Mouse (Mus musculus) spleen, postnatal 36 days (tissue): ENCODE measurements around the gene AI464131.
A peak's percentile ranks its signal among the peaks of the same experiment; 100 is the strongest.

ENCODE experiments used
- DNase-seq, 2 experiments: peaks; one replicate each; pipeline ENCODE4 v3.0.0; 2022; ENCODE audit warnings: low spot score in 2 of 2, mixed read lengths in 1 of 2

AI464131 gene

GRCm38 (mm10) chr4:41505131-41505551, 2.3 kb upstream of the AI464131 start:
- DNase-seq: no peak

- DNase-seq: no peak
Measured at GRCm38 (mm10) chr4:41504325-41504724, 1.4 kb upstream of the AI464131 start.

- no peak for DNase-seq
Measured at GRCm38 (mm10) chr4:41502171-41502940, 520 bp downstream of the AI464131 start.

- no peak for DNase-seq
Measured at GRCm38 (mm10) chr4:41500787-41501186, 2.1 kb downstream of the AI464131 start.

- DNase-seq: no peak
Measured at GRCm38 (mm10) chr4:41499619-41500018, 3.3 kb downstream of the AI464131 start.

GRCm38 (mm10) chr4:41498921-41499391, 3.9 kb downstream of the AI464131 start:
- no peak for DNase-seq

GRCm38 (mm10) chr4:41497995-41498845, 4.7 kb downstream of the AI464131 start:
- no peak for DNase-seq

- no peak for DNase-seq
Measured at GRCm38 (mm10) chr4:41497579-41497978, 5.3 kb downstream of the AI464131 start.

GRCm38 (mm10) chr4:41497046-41497445, 5.8 kb downstream of the AI464131 start:
- DNase-seq: no peak

- DNase-seq: no peak
Measured at GRCm38 (mm10) chr4:41495850-41496249, 7.0 kb downstream of the AI464131 start.

- no peak for DNase-seq
Measured at GRCm38 (mm10) chr4:41495076-41495475, 7.8 kb downstream of the AI464131 start.

GRCm38 (mm10) chr4:41494378-41494777, 8.5 kb downstream of the AI464131 start:
- no peak for DNase-seq

- DNase-seq: no peak
Measured at GRCm38 (mm10) chr4:41493464-41494116, 9.3 kb downstream of the AI464131 start.

GRCm38 (mm10) chr4:41492951-41493350, 9.9 kb downstream of the AI464131 start:
- no peak for DNase-seq

GRCm38 (mm10) chr4:41481601-41482017, 21.3 kb downstream of the AI464131 start:
- peak in 1 of 2 experiments; percentile 23 for DNase-seq

- no peak for DNase-seq
Measured at GRCm38 (mm10) chr4:41480254-41480653, 22.6 kb downstream of the AI464131 start.

GRCm38 (mm10) chr4:41479456-41479804, 23.4 kb downstream of the AI464131 start:
- no peak for DNase-seq

- no peak for DNase-seq
Measured at GRCm38 (mm10) chr4:41478751-41479455, 24.0 kb downstream of the AI464131 start.

GRCm38 (mm10) chr4:41477648-41478160, 25.2 kb downstream of the AI464131 start:
- DNase-seq: no peak

GRCm38 (mm10) chr4:41471384-41471689, 31.5 kb downstream of the AI464131 start:
- no peak for DNase-seq

GRCm38 (mm10) chr4:41470684-41471383, 32.0 kb downstream of the AI464131 start:
- DNase-seq: no peak
